10 mouse cellular contexts compared by ENCODE assay signal in genomic region chr2:167423031-167423611, GRCm38 (mm10). TPM values are rescaled to one million over a fixed set of nuclear protein-coding genes. Genes with fewer than 3 reads are reported as not detected.
DNase-seq lines count a peak whose midpoint lies in the region; ATAC-seq and TF ChIP-seq lines count a peak whose summit lies in the region.
"Had no signal": no experiment of that assay in that cellular context is flagged by ENCODE, and none has a peak within 500 bp of the region (broad histone marks: within the 10 kb centered on the region; RNA-seq: fewer than 3 reads in every experiment).

No protein-coding gene starts in this region.

- H3K9me3 ChIP-seq in liver, embryonic 11.5 days (ENCODE audit: control insufficient read depth, low read length): no peaks in the 10 kb centered on the region
- H3K9me3 ChIP-seq in limb, embryonic 15.5 days: no peaks in the 10 kb centered on the region
- no peaks in the 10 kb centered on the region for H3K9me3 ChIP-seq in stomach, embryonic 15.5 days

- peak overlapping the region; percentile 75 for H3K4me2 ChIP-seq in liver, embryonic 11.5 days
- 0 out of 2 replicates have a peak overlapping the region, but pooled peaks have one; percentile 78 for H3K4me2 ChIP-seq in limb, embryonic 15.5 days
- H3K4me2 ChIP-seq in stomach, embryonic 15.5 days: 0 out of 2 replicates have a peak overlapping the region, but pooled peaks have one; percentile 89

- H3K4me1 ChIP-seq in liver, embryonic 11.5 days (replicated peaks; ENCODE audit: control insufficient read depth, insufficient read depth, low read length): peaks cover 39% of the 10 kb centered on the region
- peaks cover 19% of the 10 kb centered on the region for H3K4me1 ChIP-seq in limb, embryonic 15.5 days
- peaks cover 9% of the 10 kb centered on the region for H3K4me1 ChIP-seq in stomach, embryonic 15.5 days
- peaks cover 8% of the 10 kb centered on the region for H3K4me1 ChIP-seq in thymus, adult 2 months (replicated peaks; ENCODE audit: control insufficient read depth, insufficient read depth, low read length)

- peak overlapping the region; percentile 81 for H3K9ac ChIP-seq in liver, embryonic 11.5 days (ENCODE audit: low read depth, low read length)
- no peak overlapping the region for H3K9ac ChIP-seq in limb, embryonic 15.5 days
- H3K9ac ChIP-seq in stomach, embryonic 15.5 days: no peak overlapping the region

- peak overlapping the region; percentile 65 for H3K4me3 ChIP-seq in liver, embryonic 11.5 days (ENCODE audit: low read depth, low read length)
- H3K4me3 ChIP-seq in limb, embryonic 15.5 days: 0 out of 2 replicates have a peak overlapping the region, but pooled peaks have one; percentile 70
- no peak overlapping the region for H3K4me3 ChIP-seq in stomach, embryonic 15.5 days (replicated peaks)
- H3K4me3 ChIP-seq in thymus, adult 2 months (ENCODE audit: control insufficient read depth, insufficient read depth, low read length): no peak overlapping the region

- H3K27ac ChIP-seq in liver, embryonic 11.5 days (ENCODE audit: low read depth, low read length): 0 out of 2 replicates have a peak overlapping the region, but pooled peaks have one; percentile 83
- no peak overlapping the region for H3K27ac ChIP-seq in limb, embryonic 15.5 days
- H3K27ac ChIP-seq in stomach, embryonic 15.5 days: no peak overlapping the region
- H3K27ac ChIP-seq in thymus, adult 2 months (ENCODE audit: control insufficient read depth, insufficient read depth, low read length): no peak overlapping the region

- TF ChIP-seq POLR2A in thymus, adult 2 months (IDR thresholded peaks at IDR 0.05; ENCODE audit: control insufficient read depth, extremely low read depth, insufficient read depth, low read length, poor library complexity): no peak

- TF ChIP-seq CTCF in thymus, adult 2 months (IDR thresholded peaks at IDR 0.05; ENCODE audit: borderline replicate concordance, control insufficient read depth, extremely low read depth, insufficient read depth, low read length, poor library complexity): no peak

- no peak for ATAC-seq in liver, embryonic 11.5 days (replicated peaks; ENCODE audit: low FRiP score)
- ATAC-seq in limb, embryonic 15.5 days (ENCODE audit: insufficient number of reproducible peaks, low FRiP score, low TSS enrichment, low read depth): no peak
- no peak for ATAC-seq in stomach, embryonic 15.5 days (ENCODE audit: insufficient read depth, low FRiP score, low read depth)
- ATAC-seq: lung, postnatal 0 days had no signal

- H3K36me3 ChIP-seq in liver, embryonic 11.5 days (ENCODE audit: control insufficient read depth, insufficient read depth, low read length): peaks cover 14% of the 10 kb centered on the region
- H3K36me3 ChIP-seq in limb, embryonic 15.5 days: peaks cover 42% of the 10 kb centered on the region
- H3K36me3 ChIP-seq in stomach, embryonic 15.5 days: peaks cover 31% of the 10 kb centered on the region
- H3K36me3 ChIP-seq in thymus, adult 2 months (ENCODE audit: control insufficient read depth, insufficient read depth, low read length): peaks cover 32% of the 10 kb centered on the region

- peak; percentile 39 for DNase-seq in cerebellum, adult 9-10 months
- DNase-seq in cerebellum, postnatal 14 days: no peak
- no peak for DNase-seq in liver, embryonic 11.5 days (ENCODE audit: low spot score)
- no peak for DNase-seq in liver
- DNase-seq in embryo, embryonic 10.5 days (ENCODE audit: low spot score): no peak
- DNase-seq in thymus, adult 2 months: no peak
- DNase-seq: heart, postnatal 10 days had no signal

- 86% methylated on average over 5 of the region's 5 CpGs for WGBS in liver, embryonic 11.5 days
- 88% methylated on average over 5 of the region's 5 CpGs for WGBS in limb, embryonic 15.5 days
- WGBS in stomach, embryonic 15.5 days: 90% methylated on average over 5 of the region's 5 CpGs
- 95% methylated on average over 5 of the region's 5 CpGs for WGBS in thymus, adult 2 months

- no peaks in the 10 kb centered on the region for H3K27me3 ChIP-seq in liver, embryonic 11.5 days (replicated peaks; ENCODE audit: control insufficient read depth, insufficient read depth, low read length)
- H3K27me3 ChIP-seq in limb, embryonic 15.5 days: no peaks in the 10 kb centered on the region
- no peaks in the 10 kb centered on the region for H3K27me3 ChIP-seq in stomach, embryonic 15.5 days (replicated peaks)
- H3K27me3 ChIP-seq in thymus, adult 2 months (ENCODE audit: control insufficient read depth, insufficient read depth, low read length): no peaks in the 10 kb centered on the region

RNA-seq across cellular contexts. Expression of gene Slc9a8, which starts 1.6 kb away (rescaled TPM):
- polyA plus RNA-seq in liver, embryonic 11.5 days (2014; fragmentation: Nextera tagmentation; extraction: Ambion mirVana): 22.0 and 23.8 TPM in 2 replicates
- 14.7 and 16.6 TPM in 2 replicates for polyA plus RNA-seq in limb, embryonic 15.5 days (2015; fragmentation: Nextera tagmentation; extraction: Ambion mirVana)
- 20.5 and 25.0 TPM in 2 replicates for polyA plus RNA-seq in stomach, embryonic 15.5 days (2015; fragmentation: Nextera tagmentation; extraction: Ambion mirVana)
- polyA plus RNA-seq in thymus, adult 2 months (2012; rRNA removed): 75.4 and 90.9 TPM in 2 replicates

Comparison
In these comparisons a context has a peak if more than half of its experiments do, and no peak if none do; other contexts are left out.
1. H3K4me3 ChIP-seq: peak in liver, embryonic 11.5 days (single experiment) and limb, embryonic 15.5 days (single experiment); none in stomach, embryonic 15.5 days (single experiment) and thymus, adult 2 months (single experiment).
2. Peak in every context shown above with its lines, with median percentiles within 50 percentile points of each other: H3K4me2 ChIP-seq.